Mouse (Mus musculus) liver, embryonic 11.5 days (tissue): ENCODE data around the gene Wnk4. TPM values are rescaled to one million over a fixed set of nuclear protein-coding genes. Genes with fewer than 3 reads are reported as not detected.
A peak's percentile ranks its signal among the peaks of the same experiment; 100 is the strongest.

Source experiments
- ATAC-seq: fragments of 200-750 bp; cut with Nextera tagmentation; replicated peaks from 2 replicates; pipeline ENCODE4 v1.8.0; 2017; ENCODE audit warnings: moderate number of reproducible peaks, mild to moderate bottlenecking, moderate TSS enrichment, moderate library complexity; ENCODE audit not compliant: low FRiP score
- DNase-seq: peaks from one replicate; pipeline ENCODE4 v3.0.0-alpha.2; 2017; ENCODE audit warnings: low spot score
- H3K27ac ChIP-seq: fragments of 300-500 bp; sonication (generic); 2 replicates; pipeline ENCODE4 v1.5.1; 2014; ENCODE audit warnings: mild to moderate bottlenecking, low read depth, low read length, control low read depth
- H3K27me3 ChIP-seq: fragments of 300-500 bp; sonication (generic); replicated peaks from 2 replicates; pipeline ENCODE4 v1.6.1; 2014; ENCODE audit warnings: low read length, mixed read lengths; ENCODE audit not compliant: control insufficient read depth, insufficient read depth
- H3K36me3 ChIP-seq: fragments of 300-500 bp; sonication (generic); 2 replicates; pipeline ENCODE4 v1.6.1; 2014; ENCODE audit warnings: mild to moderate bottlenecking, low read length, moderate library complexity, mixed read lengths; ENCODE audit not compliant: control insufficient read depth, insufficient read depth
- H3K4me1 ChIP-seq: fragments of 300-500 bp; sonication (generic); replicated peaks from 2 replicates; pipeline ENCODE4 v1.6.1; 2014; ENCODE audit warnings: low read length, mixed read lengths; ENCODE audit not compliant: control insufficient read depth, insufficient read depth
- H3K4me2 ChIP-seq: fragments of 300-500 bp; sonication (generic); 2 replicates; pipeline ENCODE4 v1.6.1; 2014; ENCODE audit warnings: mild to moderate bottlenecking, control low read depth, moderate library complexity
- H3K4me3 ChIP-seq: fragments of 300-500 bp; sonication (generic); 2 replicates; pipeline ENCODE4 v1.5.1; 2014; ENCODE audit warnings: low read depth, low read length, control low read depth
- H3K9ac ChIP-seq: fragments of 300-500 bp; sonication (generic); 2 replicates; pipeline ENCODE4 v1.6.1; 2014; ENCODE audit warnings: low read depth, low read length, control low read depth
- H3K9me3 ChIP-seq: fragments of 300-500 bp; sonication (generic); 2 replicates; pipeline ENCODE4 v1.6.1; 2016; ENCODE audit warnings: low read length, inconsistent platforms, mixed read lengths; ENCODE audit not compliant: control insufficient read depth
- WGBS: fragments of 180-500 bp; shearing (Covaris S2); extraction: QIAGEN DNeasy Blood & Tissue Kit; methylation state at CpG from one replicate; pipeline ENCODE4 v1.1.7; 2014; 5-methylcytosine and 5-hydroxymethylcytosine counted together
- polyA plus RNA-seq: library from polyadenylated mRNA; unstranded; fragments of >200 nt; fragmentation: Nextera tagmentation; extraction: Ambion mirVana; gene quantifications from 2 replicates; pipeline ENCODE4 v1.2.1, GENCODE M21; 2014

The Wnk4 gene
- polyA plus RNA-seq, 1 experiment from 2014 or later, result 19.7 TPM

GRCm38 (mm10) chr11:101295191-101295590 is 34.8 kb downstream of the Wnk4 start:
- Histone ChIP-seq H3K27ac (no peak overlapping the region), H3K36me3 (peaks cover 42% of the 10 kb centered on the region), H3K27me3 (no peaks in the 10 kb centered on the region), H3K4me2 (no peak overlapping the region), H3K4me1 (peaks cover under 1% of the 10 kb centered on the region; the same call in 1 of the 2 replicates), H3K9me3 (no peaks in the 10 kb centered on the region), H3K9ac (no peak overlapping the region), H3K4me3 (no peak overlapping the region)
- DNase-seq (no peak), ATAC-seq (no peak)
- WGBS, result 96% methylated on average over 8 of the region's 8 CpGs

GRCm38 (mm10) chr11:101300881-101301280 is 40.5 kb downstream of the Wnk4 start:
- H3K36me3 ChIP-seq, result peaks cover 8% of the 10 kb centered on the region; the same call in 1 of the 2 replicates
- no peak for DNase-seq
- H3K4me3 ChIP-seq, result peak overlapping the region; percentile 86
- peak overlapping the region; percentile 85 for H3K9ac ChIP-seq
- H3K4me1 ChIP-seq, result peaks cover 11% of the 10 kb centered on the region
- 60% methylated on average over 7 of the region's 7 CpGs for WGBS
- ATAC-seq, result no peak
- no peaks in the 10 kb centered on the region for H3K27me3 ChIP-seq
- H3K4me2 ChIP-seq, result peak overlapping the region; percentile 91
- H3K9me3 ChIP-seq, result no peaks in the 10 kb centered on the region
- H3K27ac ChIP-seq, result no peak overlapping the region

GRCm38 (mm10) chr11:101301299-101302003 is 41.1 kb downstream of the Wnk4 start:
- Histone ChIP-seq H3K9me3 (no peaks in the 10 kb centered on the region), H3K9ac (peak overlapping the region; percentile 85), H3K4me2 (peak overlapping the region; percentile 91), H3K27ac (peak overlapping the region; percentile 39; the same call in 1 of the 2 replicates), H3K4me3 (peak overlapping the region; percentile 86), H3K4me1 (peaks cover 11% of the 10 kb centered on the region), H3K27me3 (no peaks in the 10 kb centered on the region), H3K36me3 (peaks cover 8% of the 10 kb centered on the region; the same call in 1 of the 2 replicates)
- no peak for DNase-seq
- peak; percentile 39 for ATAC-seq
- 10% methylated on average over 26 of the region's 26 CpGs for WGBS

GRCm38 (mm10) chr11:101302004-101302798 is 41.8 kb downstream of the Wnk4 start, which contains the start of gene Becn1:
Gene Becn1 (minus strand): TSS chr11:101302286.
- Histone ChIP-seq H3K27me3 (no peaks in the 10 kb centered on the region), H3K9me3 (no peaks in the 10 kb centered on the region), H3K4me1 (peaks cover 11% of the 10 kb centered on the region), H3K4me2 (peak within 1 kb of the TSS; percentile 91), H3K36me3 (peaks cover 8% of the 10 kb centered on the region; the same call in 1 of the 2 replicates), H3K27ac (peak within 1 kb of the TSS; percentile 39; the same call in 1 of the 2 replicates), H3K4me3 (peak within 1 kb of the TSS; percentile 86), H3K9ac (peak within 1 kb of the TSS; percentile 85)
- ATAC-seq, result peak; percentile 93
- DNase-seq, result peak; percentile 96
- WGBS, result 7% methylated on average over 38 of the region's 39 CpGs

GRCm38 (mm10) chr11:101307744-101308143 is 47.4 kb downstream of the Wnk4 start:
- Histone ChIP-seq H3K27ac (no peak overlapping the region), H3K36me3 (no peaks in the 10 kb centered on the region), H3K9ac (no peak overlapping the region), H3K9me3 (no peaks in the 10 kb centered on the region), H3K27me3 (no peaks in the 10 kb centered on the region), H3K4me3 (no peak overlapping the region), H3K4me2 (no peak overlapping the region), H3K4me1 (no peaks in the 10 kb centered on the region)
- no peak for ATAC-seq
- 32% methylated on average over 5 of the region's 5 CpGs for WGBS
- no peak for DNase-seq

GRCm38 (mm10) chr11:101311083-101311482 is 50.7 kb downstream of the Wnk4 start:
- no peak overlapping the region for H3K9ac ChIP-seq
- H3K36me3 ChIP-seq, result no peaks in the 10 kb centered on the region
- 77% methylated on average over 3 of the region's 3 CpGs for WGBS
- no peaks in the 10 kb centered on the region for H3K9me3 ChIP-seq
- H3K27me3 ChIP-seq, result no peaks in the 10 kb centered on the region
- no peak overlapping the region for H3K4me3 ChIP-seq
- DNase-seq (no peak), ATAC-seq (no peak)
- H3K4me1 ChIP-seq, result no peaks in the 10 kb centered on the region
- no peak overlapping the region for H3K27ac ChIP-seq
- no peak overlapping the region for H3K4me2 ChIP-seq

- H3K4me3 ChIP-seq, result no peak overlapping the region
- H3K36me3 ChIP-seq, result no peaks in the 10 kb centered on the region
- no peak for DNase-seq
- peaks cover 4% of the 10 kb centered on the region; the same call in 1 of the 2 replicates for H3K4me1 ChIP-seq
- ATAC-seq, result no peak
- no peak overlapping the region for H3K4me2 ChIP-seq
- H3K27me3 ChIP-seq, result no peaks in the 10 kb centered on the region
- H3K27ac ChIP-seq, result no peak overlapping the region
- H3K9ac ChIP-seq, result no peak overlapping the region
- WGBS, result 62% methylated on average over 3 of the region's 3 CpGs
- H3K9me3 ChIP-seq, result no peaks in the 10 kb centered on the region
These were observed 51.8 kb downstream of the Wnk4 start for GRCm38 (mm10) chr11:101312150-101312549.

- ATAC-seq (no peak), DNase-seq (no peak)
- Histone ChIP-seq H3K36me3 (peaks cover 10% of the 10 kb centered on the region), H3K27ac (peak overlapping the region; percentile 99), H3K9me3 (no peaks in the 10 kb centered on the region), H3K9ac (no peak overlapping the region), H3K4me1 (peaks cover 13% of the 10 kb centered on the region; the same call in 1 of the 2 replicates), H3K4me2 (no peak overlapping the region), H3K27me3 (no peaks in the 10 kb centered on the region), H3K4me3 (no peak overlapping the region)
- 95% methylated on average over 1 of the region's 1 CpGs for WGBS
These were observed 54.2 kb downstream of the Wnk4 start for GRCm38 (mm10) chr11:101314567-101314966.
